ENCODE assay signal across 19 mouse cellular contexts in the genomic region with DNA sequence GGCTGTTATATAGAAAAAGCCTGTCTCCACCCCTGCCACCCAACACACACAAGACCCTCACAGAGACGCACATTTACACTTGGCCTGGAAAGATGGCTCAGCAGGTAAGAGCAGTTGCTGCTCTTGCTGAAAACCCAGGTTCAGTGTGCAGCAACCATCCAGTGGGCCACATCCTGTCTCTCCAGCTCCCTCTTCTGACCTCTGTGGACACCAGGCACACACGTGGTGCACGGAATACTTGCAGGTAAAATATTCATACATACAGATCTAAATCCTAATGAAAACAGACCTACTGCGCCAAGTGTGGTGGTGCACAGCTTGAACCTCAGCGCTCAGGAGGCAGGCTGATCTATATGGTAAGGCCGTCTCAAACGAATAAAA. TPM values are rescaled to one million over a fixed set of nuclear protein-coding genes. Genes with fewer than 3 reads are reported as not detected.
DNase-seq lines count a peak whose midpoint lies in the region; ATAC-seq and TF ChIP-seq lines count a peak whose summit lies in the region.
"Had no signal": no experiment of that assay in that cellular context is flagged by ENCODE, and none has a peak within 500 bp of the region (broad histone marks: within the 10 kb centered on the region; RNA-seq: fewer than 3 reads in every experiment).

No protein-coding gene starts in this region.

- intact Hi-C loops in gastrocnemius, adult 2 months (cut with DNase I), result no loop called here

- peak; percentile 32 for TF ChIP-seq CTCF in gastrocnemius, adult 2 months (IDR thresholded peaks at IDR 0.05)
- peak; percentile 42 for TF ChIP-seq CTCF in liver, postnatal 0 days (IDR thresholded peaks at IDR 0.05; ENCODE audit: low read depth)
- peak; percentile 32; the same call in 1 of the 2 replicates for TF ChIP-seq CTCF in bone marrow, adult 2 months (IDR thresholded peaks at IDR 0.05; ENCODE audit: control insufficient read depth, insufficient read depth, low read length)

- no peaks in the 10 kb centered on the region for H3K27me3 ChIP-seq in liver, postnatal 0 days (ENCODE audit: insufficient read depth, low read length)
- H3K27me3 ChIP-seq in liver, embryonic 11.5 days (replicated peaks; ENCODE audit: control insufficient read depth, insufficient read depth, low read length), result no peaks in the 10 kb centered on the region
- H3K27me3 ChIP-seq: Patski; stomach, embryonic 15.5 days had no signal

- TF ChIP-seq EP300 in liver, postnatal 0 days (IDR thresholded peaks at IDR 0.05; ENCODE audit: low read depth), result no peak

- no peak overlapping the region for H3K4me2 ChIP-seq in liver, postnatal 0 days (ENCODE audit: low read depth, low read length)
- H3K4me2 ChIP-seq in liver, embryonic 11.5 days, result no peak overlapping the region
- H3K4me2 ChIP-seq: stomach, embryonic 15.5 days had no signal

- H3K9ac ChIP-seq in liver, postnatal 0 days (replicated peaks), result no peak overlapping the region
- H3K9ac ChIP-seq in liver, embryonic 11.5 days (ENCODE audit: low read depth, low read length), result no peak overlapping the region
- H3K9ac ChIP-seq: liver, embryonic 14.5 days; stomach, embryonic 15.5 days had no signal

- H3K4me1 ChIP-seq in liver, postnatal 0 days (ENCODE audit: insufficient read depth), result no peaks in the 10 kb centered on the region
- H3K4me1 ChIP-seq in liver, embryonic 11.5 days (replicated peaks; ENCODE audit: control insufficient read depth, insufficient read depth, low read length), result no peaks in the 10 kb centered on the region
- no peaks in the 10 kb centered on the region; the same call in 1 of the 2 replicates for H3K4me1 ChIP-seq in bone marrow, adult 2 months (ENCODE audit: control insufficient read depth, insufficient read depth, low read length)
- H3K4me1 ChIP-seq: limb, embryonic 10.5 days; stomach, embryonic 15.5 days had no signal

- H3K36me3 ChIP-seq in liver, postnatal 0 days (replicated peaks; ENCODE audit: insufficient read depth, low read length), result peaks cover 78% of the 10 kb centered on the region
- H3K36me3 ChIP-seq in liver, embryonic 11.5 days (ENCODE audit: control insufficient read depth, insufficient read depth, low read length), result peaks cover 71% of the 10 kb centered on the region

- H3K4me3 ChIP-seq in gastrocnemius, adult 2 months, result no peak overlapping the region
- H3K4me3 ChIP-seq in liver, postnatal 0 days (ENCODE audit: low read depth, low read length), result no peak overlapping the region
- H3K4me3 ChIP-seq in liver, embryonic 11.5 days (ENCODE audit: low read depth, low read length), result no peak overlapping the region
- H3K4me3 ChIP-seq in bone marrow, adult 2 months (replicated peaks; ENCODE audit: control insufficient read depth, low read depth, low read length), result no peak overlapping the region
- H3K4me3 ChIP-seq: erythroblast, embryonic 14.5 days; limb, embryonic 10.5 days; stomach, embryonic 15.5 days had no signal

- no peaks in the 10 kb centered on the region for H3K9me3 ChIP-seq in liver, postnatal 0 days (ENCODE audit: low read length)
- no peaks in the 10 kb centered on the region for H3K9me3 ChIP-seq in liver, embryonic 11.5 days (ENCODE audit: control insufficient read depth, low read length)
- H3K9me3 ChIP-seq: limb, embryonic 10.5 days; stomach, embryonic 15.5 days had no signal

- ATAC-seq in liver, postnatal 0 days, result no peak
- ATAC-seq in liver, embryonic 11.5 days (replicated peaks; ENCODE audit: low FRiP score), result no peak
- ATAC-seq: forebrain, embryonic 14.5 days; hindbrain, embryonic 16.5 days; Patski had no signal

- DNase-seq in gastrocnemius, adult 2 months, result no peak
- DNase-seq in gastrocnemius, adult 18-20 months (ENCODE audit: low spot score), result no peak
- no peak for DNase-seq in liver, postnatal 0 days
- DNase-seq in liver, embryonic 11.5 days (ENCODE audit: low spot score), result no peak
- peak; percentile 57 for DNase-seq in CD4-positive helper T cell, adult 2 months (ENCODE audit: low read depth, low spot score)
- DNase-seq in frontal cortex, postnatal 36 days (ENCODE audit: low spot score in 2 of 2), result no peak
- no peak for DNase-seq in thymus, postnatal 0 days (ENCODE audit: low spot score)
- DNase-seq: cerebellum, postnatal 14 days; heart, postnatal 4 days; right cerebral cortex, adult 18-20 months; thymus, postnatal 25 days had no signal

- H3K27ac ChIP-seq in gastrocnemius, adult 2 months, result peak overlapping the region; percentile 74
- H3K27ac ChIP-seq in liver, postnatal 0 days (ENCODE audit: low read depth), result no peak overlapping the region
- H3K27ac ChIP-seq in liver, embryonic 11.5 days (ENCODE audit: low read depth, low read length), result no peak overlapping the region
- H3K27ac ChIP-seq in bone marrow, adult 2 months (ENCODE audit: control insufficient read depth, insufficient read depth, low read depth, low read length, poor library complexity), result no peak overlapping the region
- H3K27ac ChIP-seq: limb, embryonic 10.5 days; liver, embryonic 14.5 days; stomach, embryonic 15.5 days had no signal

- WGBS in liver, postnatal 0 days (ENCODE audit: insufficient replicate concordance), result 83% methylated on average over 7 of the region's 7 CpGs
- 92% methylated on average over 7 of the region's 7 CpGs for WGBS in liver, embryonic 11.5 days
- WGBS in bone marrow, adult 2 months, result 82% methylated on average over 7 of the region's 7 CpGs

- TF ChIP-seq POLR2A in bone marrow, adult 2 months (IDR thresholded peaks at IDR 0.05; ENCODE audit: borderline replicate concordance, control insufficient read depth, low read depth, low read length), result no peak

RNA-seq across cellular contexts. Expression of gene Cyth1, which starts 18.3 kb away (rescaled TPM):
- 10 to 100 TPM; 28.6 to 49.6 TPM for total RNA-seq in gastrocnemius, adult 2 months (2021)
- 10 to 100 TPM; 38.4 to 40.3 TPM for total RNA-seq in gastrocnemius, adult 18-20 months (2021)
- 7.0 and 7.9 TPM in 2 replicates for polyA plus RNA-seq in liver, postnatal 0 days (2015; fragmentation: Nextera tagmentation; extraction: Ambion mirVana)
- polyA plus RNA-seq in liver, embryonic 11.5 days (2014; fragmentation: Nextera tagmentation; extraction: Ambion mirVana), result 6.1 and 6.7 TPM in 2 replicates
- polyA plus RNA-seq in bone marrow, adult 2 months (2011; ENCODE audit: insufficient read depth, insufficient read length, low replicate concordance, missing spikeins), result 19.2 and 28.3 TPM in 2 replicates
- polyA plus RNA-seq in thymus, postnatal 0 days (2015; fragmentation: Nextera tagmentation; extraction: Ambion mirVana), result 44.7 and 46.1 TPM in 2 replicates

RNA-seq across cellular contexts. Expression of gene Usp36, which starts 23.4 kb away (rescaled TPM):
- 10 to 100 TPM; 15.7 to 17.4 TPM for total RNA-seq in gastrocnemius, adult 2 months (2021)
- 10 to 100 TPM; 12.9 to 14.1 TPM for total RNA-seq in gastrocnemius, adult 18-20 months (2021)
- polyA plus RNA-seq in liver, postnatal 0 days (2015; fragmentation: Nextera tagmentation; extraction: Ambion mirVana), result 3.2 and 3.8 TPM in 2 replicates
- polyA plus RNA-seq in liver, embryonic 11.5 days (2014; fragmentation: Nextera tagmentation; extraction: Ambion mirVana), result 19.2 and 20.8 TPM in 2 replicates
- polyA plus RNA-seq in bone marrow, adult 2 months (2011; ENCODE audit: insufficient read depth, insufficient read length, low replicate concordance, missing spikeins), result 10.2 and 18.5 TPM in 2 replicates
- polyA plus RNA-seq in thymus, postnatal 0 days (2015; fragmentation: Nextera tagmentation; extraction: Ambion mirVana), result 13.0 and 15.2 TPM in 2 replicates
